Mouse (Mus musculus): ENCODE results near the gene Ephb3. TPM values are rescaled to one million over a fixed set of nuclear protein-coding genes. Genes with fewer than 3 reads are reported as not detected.
"Not testable (repeated sequence)": the region's sequence is repeated elsewhere in the genome, so short reads cannot be mapped to it uniquely, and the experiment has no call there.

Ephb3 gene
- 28.4 and 29.8 TPM in 2 replicates for polyA plus RNA-seq (2015; fragmentation: Nextera tagmentation; extraction: Ambion mirVana)

DNA sequence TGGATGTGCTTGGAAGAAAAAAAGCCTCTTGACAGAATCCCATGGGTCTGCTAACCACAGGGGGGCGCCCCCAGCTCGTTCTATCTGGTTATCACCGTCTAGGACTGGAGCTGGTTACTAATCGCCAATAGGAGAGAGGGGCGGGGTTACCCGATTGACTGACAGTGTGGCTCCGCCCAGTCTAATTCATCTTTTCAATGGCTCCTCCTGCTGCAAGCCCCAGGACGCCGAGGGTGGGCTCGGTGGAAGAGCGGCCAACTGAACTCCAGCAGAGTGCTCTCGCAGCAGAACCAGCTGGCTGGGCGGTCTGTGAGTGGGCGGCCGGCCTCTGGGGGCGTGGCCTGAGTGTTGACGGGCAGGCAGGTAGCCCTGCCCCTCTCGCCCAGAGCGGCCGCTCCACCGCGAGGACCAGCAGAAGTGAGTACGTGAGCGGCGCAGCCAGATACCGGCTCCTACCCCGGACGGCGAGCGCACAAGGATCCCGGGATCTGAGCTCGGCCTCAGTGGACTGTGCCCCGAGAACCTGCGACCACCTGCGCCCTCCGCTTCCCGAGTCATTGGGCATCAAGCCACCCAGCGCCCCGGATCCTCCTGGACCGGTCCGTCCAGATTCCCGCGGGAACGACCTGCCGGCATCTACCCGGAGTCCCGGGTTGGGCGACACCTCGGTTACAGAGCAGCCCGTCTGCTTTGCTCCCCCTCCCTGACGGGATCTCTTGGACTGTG, at the start of gene Ephb3:
Ephb3 (plus strand) TSS at position 389 of the 726 bp plus-strand sequence.
- peaks cover 36% of the 10 kb centered on the region for H3K4me1 ChIP-seq
- H3K4me3 ChIP-seq, result peak within 1 kb of the TSS; percentile 94
- H3K36me3 ChIP-seq, result no peaks in the 10 kb centered on the region
- H3K27me3 ChIP-seq, result 0 out of 2 replicates have a peak, but pooled peaks cover 3% of the 10 kb centered on the region
- H3K27ac ChIP-seq, result peak within 1 kb of the TSS; percentile 90
- WGBS, result under 1% methylated on average over 51 of the region's 51 CpGs
- H3K9ac ChIP-seq, result peak within 1 kb of the TSS; percentile 97
- peak within 1 kb of the TSS; percentile 70 for H3K4me2 ChIP-seq
- peak; percentile 98 for ATAC-seq (ENCODE audit: borderline replicate concordance, extremely low read depth, low FRiP score, low TSS enrichment)
- no peaks in the 10 kb centered on the region for H3K9me3 ChIP-seq

- H3K9ac ChIP-seq; H3K9me3 ChIP-seq; H3K4me1 ChIP-seq; ATAC-seq (ENCODE audit: borderline replicate concordance, extremely low read depth, low FRiP score, low TSS enrichment); H3K27ac ChIP-seq; H3K4me3 ChIP-seq; H3K36me3 ChIP-seq; H3K4me2 ChIP-seq; H3K27me3 ChIP-seq: not testable (repeated sequence)
Measured at GRCm38 (mm10) chr16:21156261-21156660, 48.3 kb upstream of the Ephb3 start.

DNA sequence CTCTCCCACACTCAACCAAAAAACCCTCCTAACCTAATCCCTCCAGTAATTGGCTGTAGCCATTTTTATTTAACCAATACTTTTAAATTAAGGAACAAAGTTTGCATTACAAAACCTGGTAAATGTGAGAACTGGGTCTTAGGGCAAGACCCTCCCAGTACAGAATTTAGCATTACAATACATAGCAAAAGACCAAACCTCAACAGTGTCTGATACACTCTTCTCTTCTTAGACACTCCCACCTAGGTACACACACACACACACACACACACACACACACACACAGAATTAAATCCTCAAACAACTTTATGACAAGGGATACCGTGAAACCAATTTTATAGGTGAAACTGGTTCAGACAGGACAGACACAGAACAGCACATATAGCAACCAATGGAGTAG, 45.3 kb upstream of the Ephb3 start:
- ATAC-seq (ENCODE audit: borderline replicate concordance, extremely low read depth, low FRiP score, low TSS enrichment); H3K9ac ChIP-seq: not testable (repeated sequence)
- 77% methylated on average over 1 of the region's 1 CpGs for WGBS

GRCm38 (mm10) chr16:21163423-21163822, 41.1 kb upstream of the Ephb3 start:
- H3K4me2 ChIP-seq; H3K27ac ChIP-seq; H3K4me1 ChIP-seq; H3K36me3 ChIP-seq; H3K4me3 ChIP-seq; ATAC-seq (ENCODE audit: borderline replicate concordance, extremely low read depth, low FRiP score, low TSS enrichment); H3K9ac ChIP-seq; H3K27me3 ChIP-seq; H3K9me3 ChIP-seq: not testable (repeated sequence)
- WGBS, result 78% methylated on average over 3 of the region's 3 CpGs

More for the DNA sequence above, 45.3 kb upstream of the Ephb3 start:
- not testable (repeated sequence) for H3K27me3 ChIP-seq, H3K27ac ChIP-seq, H3K9me3 ChIP-seq, H3K4me1 ChIP-seq, H3K4me2 ChIP-seq, H3K4me3 ChIP-seq, H3K36me3 ChIP-seq

GRCm38 (mm10) chr16:21165343-21166220, 39.0 kb upstream of the Ephb3 start:
- H3K27ac ChIP-seq, H3K4me2 ChIP-seq, H3K4me1 ChIP-seq, H3K27me3 ChIP-seq, H3K9me3 ChIP-seq, H3K36me3 ChIP-seq, H3K9ac ChIP-seq, H3K4me3 ChIP-seq: not testable (repeated sequence)
- peak; percentile 78 for ATAC-seq (ENCODE audit: borderline replicate concordance, extremely low read depth, low FRiP score, low TSS enrichment)
- 15% methylated on average over 17 of the region's 19 CpGs for WGBS

- H3K9ac ChIP-seq, result no peak overlapping the region
- WGBS, result 80% methylated on average over 13 of the region's 13 CpGs
- no peaks in the 10 kb centered on the region for H3K9me3 ChIP-seq
- H3K4me1 ChIP-seq, result no peaks in the 10 kb centered on the region
- H3K27ac ChIP-seq, result no peak overlapping the region
- no peaks in the 10 kb centered on the region for H3K27me3 ChIP-seq
- no peak overlapping the region for H3K4me3 ChIP-seq
- no peak overlapping the region for H3K4me2 ChIP-seq
- no peaks in the 10 kb centered on the region for H3K36me3 ChIP-seq
- no peak for ATAC-seq (ENCODE audit: borderline replicate concordance, extremely low read depth, low FRiP score, low TSS enrichment)
Measured at GRCm38 (mm10) chr16:21168730-21169129, 35.8 kb upstream of the Ephb3 start.

- H3K9me3 ChIP-seq, result no peaks in the 10 kb centered on the region
- ATAC-seq (ENCODE audit: borderline replicate concordance, extremely low read depth, low FRiP score, low TSS enrichment), result no peak
- no peaks in the 10 kb centered on the region for H3K27me3 ChIP-seq
- no peak overlapping the region for H3K4me3 ChIP-seq
- H3K36me3 ChIP-seq, result no peaks in the 10 kb centered on the region
- H3K27ac ChIP-seq, result no peak overlapping the region
- no peaks in the 10 kb centered on the region for H3K4me1 ChIP-seq
- no peak overlapping the region for H3K4me2 ChIP-seq
- no CpG with 5 or more reads among the region's 1 CpGs for WGBS
- H3K9ac ChIP-seq, result no peak overlapping the region
Measured at GRCm38 (mm10) chr16:21175236-21175635, 29.3 kb upstream of the Ephb3 start.

DNA sequence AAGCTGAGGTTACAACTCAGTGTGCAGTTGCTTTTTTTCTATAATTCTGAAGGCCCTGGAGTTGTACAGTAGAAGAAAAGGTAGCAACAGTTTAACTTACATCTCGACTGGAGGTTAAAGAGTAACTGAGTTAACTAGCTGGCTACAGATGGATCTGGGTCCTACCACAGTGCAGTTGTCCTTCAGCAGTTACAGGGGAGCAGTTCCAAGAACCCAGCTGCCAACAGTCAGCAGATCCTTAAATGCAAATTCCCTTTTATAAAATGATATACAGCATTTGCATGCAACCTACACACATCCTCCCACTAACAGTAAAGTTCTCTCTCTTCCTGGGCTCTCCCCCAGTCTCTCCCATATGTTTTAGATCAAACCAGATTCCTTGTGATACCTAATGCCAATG, 22.4 kb upstream of the Ephb3 start:
- Histone ChIP-seq H3K4me2 (no peak overlapping the region), H3K36me3 (no peaks in the 10 kb centered on the region), H3K4me1 (no peaks in the 10 kb centered on the region), H3K27ac (no peak overlapping the region), H3K9me3 (no peaks in the 10 kb centered on the region), H3K27me3 (no peaks in the 10 kb centered on the region), H3K4me3 (no peak overlapping the region), H3K9ac (no peak overlapping the region)
- ATAC-seq (ENCODE audit: borderline replicate concordance, extremely low read depth, low FRiP score, low TSS enrichment), result no peak
- 52% methylated on average over 1 of the region's 1 CpGs for WGBS

GRCm38 (mm10) chr16:21184697-21185096, 19.9 kb upstream of the Ephb3 start:
- no peak for ATAC-seq (ENCODE audit: borderline replicate concordance, extremely low read depth, low FRiP score, low TSS enrichment)
- H3K4me2 ChIP-seq, result no peak overlapping the region
- no peaks in the 10 kb centered on the region for H3K36me3 ChIP-seq

DNA sequence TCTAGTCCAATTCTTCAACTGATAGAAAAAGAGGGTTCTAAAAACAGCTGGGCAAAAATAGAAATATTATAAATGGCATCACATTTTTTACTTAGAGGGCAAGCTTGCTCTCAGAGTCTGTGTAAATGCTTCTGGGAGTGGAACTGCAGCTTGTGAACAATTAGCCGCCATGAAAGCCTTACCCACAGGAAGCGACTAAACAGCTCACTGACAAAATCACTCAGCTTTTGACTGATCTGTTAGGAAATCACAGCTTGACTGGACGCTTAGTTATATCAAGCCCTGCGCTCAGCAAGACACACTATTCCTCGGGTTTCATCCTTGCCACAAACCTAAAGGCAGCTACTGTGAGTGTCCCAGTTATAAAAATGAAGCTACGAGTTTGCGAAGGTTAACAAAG, 17.0 kb upstream of the Ephb3 start:
- H3K4me2 ChIP-seq, result no peak overlapping the region
- H3K9ac ChIP-seq, result no peak overlapping the region
- H3K4me1 ChIP-seq, result peaks cover 10% of the 10 kb centered on the region; the same call in 1 of the 2 replicates
- no peaks in the 10 kb centered on the region for H3K36me3 ChIP-seq
- no peaks in the 10 kb centered on the region for H3K27me3 ChIP-seq
- no peak overlapping the region for H3K4me3 ChIP-seq
- 35% methylated on average over 7 of the region's 7 CpGs for WGBS
- no peak overlapping the region; the same call in 1 of the 2 replicates for H3K27ac ChIP-seq
- no peak for ATAC-seq (ENCODE audit: borderline replicate concordance, extremely low read depth, low FRiP score, low TSS enrichment)
- H3K9me3 ChIP-seq, result no peaks in the 10 kb centered on the region

More at GRCm38 (mm10) chr16:21184697-21185096, 19.9 kb upstream of the Ephb3 start:
- no peak overlapping the region for H3K4me3 ChIP-seq
- no peaks in the 10 kb centered on the region for H3K9me3 ChIP-seq
- H3K27ac ChIP-seq, result no peak overlapping the region
- H3K27me3 ChIP-seq, result no peaks in the 10 kb centered on the region
- peaks cover 6% of the 10 kb centered on the region; the same call in 1 of the 2 replicates for H3K4me1 ChIP-seq
- H3K9ac ChIP-seq, result no peak overlapping the region

DNA sequence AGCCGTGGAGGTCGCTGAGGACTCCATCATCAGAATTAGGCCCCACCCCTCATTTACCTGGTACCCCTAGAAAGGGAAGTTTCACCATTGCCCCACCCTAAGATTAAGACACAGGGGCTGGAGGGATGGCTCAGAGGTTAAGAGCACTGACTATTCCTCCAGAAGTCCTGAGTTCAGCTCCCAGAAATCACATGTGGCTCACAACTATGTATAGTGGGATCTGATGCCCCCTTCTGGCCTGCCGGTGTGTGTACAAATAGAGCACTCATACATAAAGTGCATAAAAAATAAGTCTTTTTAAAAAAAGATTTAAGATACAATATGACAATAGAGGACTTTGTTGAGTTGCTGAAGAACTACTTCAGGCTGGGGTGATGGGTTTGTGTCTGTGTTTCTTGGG, 16.2 kb upstream of the Ephb3 start:
- Histone ChIP-seq H3K4me1 (peaks cover 15% of the 10 kb centered on the region; the same call in 1 of the 2 replicates), H3K27ac (no peak overlapping the region), H3K4me2 (no peak overlapping the region), H3K9ac (no peak overlapping the region), H3K36me3 (no peaks in the 10 kb centered on the region), H3K27me3 (no peaks in the 10 kb centered on the region), H3K4me3 (no peak overlapping the region), H3K9me3 (no peaks in the 10 kb centered on the region)
- WGBS, result 70% methylated on average over 3 of the region's 3 CpGs
- no peak for ATAC-seq (ENCODE audit: borderline replicate concordance, extremely low read depth, low FRiP score, low TSS enrichment)

GRCm38 (mm10) chr16:21191569-21191968, 13.0 kb upstream of the Ephb3 start:
- Histone ChIP-seq H3K4me2 (no peak overlapping the region), H3K27me3 (no peaks in the 10 kb centered on the region), H3K9me3 (no peaks in the 10 kb centered on the region), H3K4me1 (peaks cover 23% of the 10 kb centered on the region), H3K4me3 (no peak overlapping the region), H3K9ac (no peak overlapping the region), H3K36me3 (no peaks in the 10 kb centered on the region), H3K27ac (no peak overlapping the region)
- ATAC-seq (ENCODE audit: borderline replicate concordance, extremely low read depth, low FRiP score, low TSS enrichment), result no peak
- 69% methylated on average over 14 of the region's 14 CpGs for WGBS
